Mouse (Mus musculus): ENCODE data around the gene 4930556J24Rik.

DNA sequence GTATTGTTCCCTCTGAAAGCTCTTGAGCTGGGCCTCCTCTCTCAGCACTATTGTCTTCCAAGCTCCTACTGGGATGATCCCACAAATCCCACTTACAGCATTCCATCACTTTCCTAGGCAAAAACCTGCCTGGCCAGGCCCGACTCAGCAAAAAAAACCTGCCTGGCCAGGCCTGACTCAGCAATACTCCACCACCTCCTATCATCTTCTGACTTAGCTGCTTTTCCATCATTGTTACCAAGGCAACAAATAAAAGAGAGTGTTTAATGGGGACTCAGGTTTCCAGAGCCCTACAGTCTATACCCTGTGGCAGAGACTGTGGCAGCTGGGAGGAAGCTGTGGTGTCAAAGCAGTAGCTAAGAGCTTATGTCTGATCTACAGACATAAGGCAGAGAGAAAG lies 36.0 kb upstream of the 4930556J24Rik start:
- TF ChIP-seq EP300 (IDR thresholded peaks at IDR 0.05; ENCODE audit: insufficient read depth, low read depth, low read length) (no peak), POLR2A (IDR thresholded peaks at IDR 0.05; ENCODE audit: insufficient read depth, low read length) (no peak), CTCF (IDR thresholded peaks at IDR 0.05; ENCODE audit: low read depth, low read length) (no peak)
